Mouse (Mus musculus) cerebellum, adult 9-11 months (tissue): ENCODE results near the gene 1700042G07Rik.

Experiments used
- DNase-seq: peaks from one replicate; pipeline ENCODE4 v3.0.0; 2022

Gene 1700042G07Rik

GRCm38 (mm10) chr4:116173072-116173471, at the start of gene 1700042G07Rik, which contains the start of gene Gm49337:
Gene 1700042G07Rik (plus strand): TSS chr4:116173372.
Gene Gm49337 (plus strand): TSS chr4:116173384.
- peak; percentile 60 for DNase-seq

DNA sequence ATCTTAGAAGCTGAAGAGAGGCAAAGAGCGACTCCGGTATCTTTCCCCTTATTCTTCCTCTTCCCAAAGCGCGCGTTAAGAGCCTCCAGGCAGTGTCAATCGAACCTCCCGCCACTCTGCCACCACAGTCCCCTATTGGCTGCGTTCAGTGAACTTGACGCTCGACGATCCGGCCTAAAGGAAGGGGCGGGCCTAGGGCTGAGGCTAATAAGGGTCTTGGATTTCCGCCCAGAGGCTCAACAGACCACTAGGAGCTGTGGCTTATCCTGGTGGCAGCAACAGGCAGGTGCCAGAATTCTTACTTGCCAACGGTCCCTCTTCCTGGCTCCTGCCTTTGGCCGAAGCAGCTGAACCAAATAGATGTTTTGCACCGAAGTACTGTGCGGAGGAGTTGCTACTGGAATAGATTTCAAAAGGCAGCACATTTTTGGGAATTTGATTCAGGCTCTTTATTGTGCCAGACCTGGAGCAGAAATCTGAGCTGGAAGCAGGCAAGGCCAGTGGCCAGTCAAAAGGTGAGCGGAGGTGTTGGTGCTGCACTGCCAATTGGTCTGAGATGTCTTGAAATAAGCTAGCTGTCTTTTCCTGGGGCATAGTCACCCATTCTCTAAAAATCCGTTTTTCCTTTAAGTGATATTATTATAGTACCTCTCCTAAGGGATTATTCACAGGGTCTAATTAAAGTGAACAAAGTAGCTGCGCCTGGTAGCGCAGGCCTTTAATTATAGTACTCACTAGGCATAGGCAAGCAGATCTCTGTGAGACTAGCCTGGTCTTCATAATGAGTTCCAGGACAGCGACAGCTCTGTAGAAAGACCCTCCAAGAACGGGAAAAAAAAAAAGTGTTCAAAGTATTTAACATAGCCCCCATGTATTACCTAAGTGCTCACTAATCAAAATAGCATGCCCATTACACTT, 49.3 kb upstream of the 1700042G07Rik start, which contains the start of the genes Rad54l and Pomgnt1:
Gene Rad54l, minus strand, starts transcription at position 89 of the 918 bp plus-strand sequence.
Gene Pomgnt1, plus strand, starts transcription at position 239 of the 918 bp plus-strand sequence.
- DNase-seq = peak; percentile 82

GRCm38 (mm10) chr4:116125803-116126386, 47.3 kb upstream of the 1700042G07Rik start:
- no peak for DNase-seq

DNA sequence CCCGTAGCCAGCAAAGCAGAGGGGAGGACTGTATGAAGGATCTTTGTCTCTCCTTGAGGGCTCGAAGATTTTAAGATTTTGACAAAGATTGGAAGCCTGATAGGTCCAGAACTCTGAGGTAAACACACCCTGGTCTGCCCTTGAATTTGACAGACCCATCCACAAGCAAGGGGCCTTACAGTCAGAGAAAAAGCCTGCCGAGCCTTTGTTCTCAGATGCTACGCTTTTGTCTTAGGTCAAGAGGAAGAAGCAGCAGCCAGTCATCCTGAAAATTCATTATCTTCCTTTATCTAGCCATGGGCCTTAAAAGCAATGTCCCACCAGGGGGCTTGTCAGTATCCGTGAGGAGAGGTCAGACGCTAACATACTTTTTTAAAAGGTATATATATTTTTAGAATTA, 45.2 kb upstream of the 1700042G07Rik start:
- no peak for DNase-seq

GRCm38 (mm10) chr4:116133126-116133525, 40.0 kb upstream of the 1700042G07Rik start:
- DNase-seq = no peak

DNA sequence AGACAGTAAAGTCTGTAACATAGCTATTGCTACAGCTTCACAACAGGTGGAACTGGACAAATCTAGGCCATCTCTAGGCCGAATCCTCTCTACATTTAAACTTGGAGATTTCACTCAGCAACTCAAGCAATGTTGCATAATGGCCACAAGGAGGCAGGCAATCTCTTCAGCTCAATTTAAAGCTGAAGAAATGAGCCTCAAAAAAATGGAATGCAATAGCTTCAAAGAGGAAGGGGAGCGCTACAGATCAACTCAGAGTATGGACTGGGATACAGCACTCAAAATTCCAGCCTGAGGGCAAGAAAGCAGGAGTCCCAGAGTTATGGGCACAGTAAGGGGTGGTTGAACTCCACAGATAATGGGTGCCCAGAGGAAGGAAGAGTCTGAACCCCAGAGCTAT, 38.2 kb upstream of the 1700042G07Rik start:
- peak; percentile 35 for DNase-seq

DNA sequence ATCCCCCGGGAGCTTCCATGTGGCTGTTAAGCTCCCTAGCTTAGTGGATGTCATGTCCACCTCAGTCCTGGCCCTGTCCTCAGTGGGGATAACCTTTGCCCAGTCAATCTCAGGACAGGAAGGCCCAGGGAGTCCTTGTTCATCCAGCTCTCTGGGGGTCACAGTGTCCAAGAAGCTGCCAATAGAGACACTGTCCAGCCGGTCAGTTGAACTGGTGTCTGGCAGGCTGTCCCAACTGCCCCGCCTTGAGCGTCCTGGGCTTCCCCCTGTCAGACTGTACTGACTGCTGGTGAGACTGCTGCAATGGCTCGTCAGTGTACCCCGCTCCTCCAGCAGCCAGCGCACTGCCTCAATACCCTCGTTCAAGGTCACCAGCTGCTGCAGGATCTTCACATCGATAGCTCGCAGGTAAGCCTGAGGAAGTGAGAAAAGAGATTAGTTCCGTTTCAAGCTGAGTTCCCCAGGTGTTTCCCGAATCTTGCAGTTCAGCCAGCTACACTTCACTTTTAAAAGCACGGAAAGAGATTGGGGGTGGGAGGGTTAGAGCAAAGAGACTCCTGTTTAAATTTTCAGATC, 35.7 kb upstream of the 1700042G07Rik start:
- DNase-seq = peak; percentile 37

DNA sequence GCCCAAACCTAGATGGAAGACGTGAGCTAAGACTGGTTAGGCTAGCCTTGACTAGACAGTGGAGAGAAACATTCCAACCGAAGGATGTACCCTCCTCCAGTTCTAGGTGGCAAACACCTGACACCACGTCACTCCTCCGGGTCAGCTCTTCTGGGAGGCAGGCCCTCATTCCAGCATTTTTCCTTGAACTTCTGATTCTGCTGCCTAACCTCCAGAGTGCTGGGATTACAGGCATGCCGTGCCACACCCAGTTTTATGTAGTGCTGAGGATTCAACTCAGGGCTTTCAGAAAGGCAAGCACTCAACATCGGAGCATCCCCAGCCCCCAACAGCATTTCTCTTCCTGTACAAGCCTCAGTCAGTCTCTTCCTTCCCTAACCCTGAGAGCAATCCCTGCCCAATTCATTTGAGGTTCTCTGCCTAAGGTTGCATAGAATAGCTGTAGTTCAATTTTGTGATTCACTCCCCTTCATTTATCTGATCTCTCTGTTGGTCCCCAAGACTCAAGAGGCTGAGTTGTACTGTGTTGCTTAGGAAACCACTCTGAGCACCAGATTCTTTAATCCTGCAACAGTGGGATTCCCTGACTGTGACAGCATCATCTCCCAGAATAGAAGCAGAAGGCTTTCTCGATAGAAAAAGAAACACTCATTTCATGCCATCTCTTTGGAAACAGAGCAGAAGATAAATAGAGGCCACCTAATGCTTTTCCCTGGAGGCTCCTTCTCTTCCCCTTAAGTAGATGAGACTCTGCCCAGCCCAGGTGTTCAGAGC, 32.2 kb upstream of the 1700042G07Rik start:
- no peak for DNase-seq

DNA sequence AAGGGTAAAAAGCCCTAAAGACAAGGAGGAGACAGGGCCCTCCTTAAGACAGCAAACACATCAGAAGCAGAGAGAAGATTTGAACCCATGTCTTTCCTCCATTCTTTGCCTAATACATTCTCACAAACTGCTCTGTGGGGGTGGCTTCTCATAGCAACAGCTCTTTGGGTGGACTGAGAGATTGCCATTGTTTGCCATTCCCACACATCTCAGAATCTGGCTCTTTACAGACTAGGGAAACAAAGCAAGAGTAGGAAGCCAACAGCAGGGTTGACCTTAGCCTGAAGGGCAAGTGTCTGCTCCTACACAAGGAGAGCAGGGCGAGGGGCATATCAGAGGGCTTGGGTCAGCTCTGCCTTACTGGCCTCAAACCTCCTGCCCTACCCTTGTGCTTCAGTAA, 31.4 kb upstream of the 1700042G07Rik start:
- no peak for DNase-seq

DNA sequence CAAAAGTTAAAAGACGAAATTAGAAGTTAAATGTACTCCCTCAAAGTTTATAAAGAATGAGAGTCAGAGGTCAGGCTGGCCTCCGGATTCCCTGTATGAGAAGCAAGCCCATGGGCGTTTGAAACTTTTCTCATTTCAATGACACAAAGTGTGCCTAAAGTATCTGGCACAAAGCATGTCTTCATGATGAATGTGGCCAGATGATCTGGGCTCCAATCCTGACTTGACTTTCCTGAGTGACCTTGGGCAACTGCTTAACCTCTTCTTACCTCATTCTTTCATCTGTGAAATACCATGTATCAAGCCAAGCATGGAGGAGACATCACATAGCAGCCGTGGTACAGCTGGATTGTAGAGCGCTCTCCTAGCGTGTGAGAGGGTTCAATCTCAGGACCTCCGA, 30.9 kb upstream of the 1700042G07Rik start:
- peak; percentile 52 for DNase-seq

- DNase-seq = peak; percentile 99
These were observed 29.8 kb upstream of the 1700042G07Rik start for GRCm38 (mm10) chr4:116143317-116143811.

DNA sequence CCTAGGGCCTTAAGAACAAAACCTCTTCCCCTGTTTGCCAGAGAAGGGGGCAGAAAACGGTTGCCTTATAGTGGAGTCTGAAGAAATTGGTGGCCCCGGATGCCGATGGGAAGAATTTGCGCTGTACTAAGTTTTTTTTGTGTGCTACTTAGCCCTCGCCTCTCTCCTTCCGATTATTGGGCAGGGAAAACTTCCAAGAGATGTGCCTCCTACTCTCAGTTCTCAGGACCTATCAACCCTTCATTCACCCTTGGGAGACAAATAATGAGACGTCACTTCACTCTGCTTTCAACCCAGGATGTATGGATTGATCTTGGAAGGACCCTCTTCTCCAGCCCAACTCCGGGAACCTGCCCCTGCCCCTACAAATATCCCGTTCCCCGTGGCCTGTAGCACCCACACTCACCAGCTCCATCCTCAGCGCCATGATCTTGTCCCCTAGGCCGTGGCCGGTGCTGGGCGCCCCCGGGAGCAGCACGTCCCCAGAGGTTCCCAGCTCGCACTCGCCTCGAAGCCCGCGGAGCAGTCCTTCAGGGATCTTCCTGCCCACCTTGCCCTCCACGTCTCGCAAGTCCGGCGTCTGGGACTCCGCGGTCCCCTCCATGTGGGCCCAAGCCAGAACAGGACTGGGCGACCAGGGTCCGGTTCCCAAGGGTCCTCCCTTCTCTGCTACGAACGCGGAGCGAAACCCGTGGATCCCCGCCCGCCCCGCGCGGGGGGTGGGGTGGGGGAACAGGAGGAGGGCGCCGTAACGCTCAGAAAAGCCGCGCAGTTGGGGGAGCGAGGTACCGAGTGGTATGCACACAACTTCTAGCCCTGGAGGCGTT, 29.1 kb upstream of the 1700042G07Rik start:
- peak; percentile 87 for DNase-seq

DNA sequence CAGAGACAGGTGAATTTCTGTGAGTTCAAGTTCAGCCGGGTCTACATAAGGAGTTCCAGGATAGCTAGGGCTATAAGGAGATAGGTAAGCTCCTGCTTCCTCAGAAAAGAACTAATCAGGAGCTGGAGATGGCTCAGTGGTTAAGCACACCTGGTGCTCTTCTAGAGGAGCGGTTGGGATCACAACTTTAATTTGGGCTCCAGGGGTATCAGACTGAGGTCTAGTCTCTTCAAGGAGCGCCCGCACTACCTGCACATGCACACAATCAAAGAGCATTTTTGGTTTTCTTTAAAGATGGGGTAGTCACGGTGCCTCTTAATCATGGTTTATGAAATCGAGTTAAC, 23.4 kb upstream of the 1700042G07Rik start:
- DNase-seq = no peak

DNA sequence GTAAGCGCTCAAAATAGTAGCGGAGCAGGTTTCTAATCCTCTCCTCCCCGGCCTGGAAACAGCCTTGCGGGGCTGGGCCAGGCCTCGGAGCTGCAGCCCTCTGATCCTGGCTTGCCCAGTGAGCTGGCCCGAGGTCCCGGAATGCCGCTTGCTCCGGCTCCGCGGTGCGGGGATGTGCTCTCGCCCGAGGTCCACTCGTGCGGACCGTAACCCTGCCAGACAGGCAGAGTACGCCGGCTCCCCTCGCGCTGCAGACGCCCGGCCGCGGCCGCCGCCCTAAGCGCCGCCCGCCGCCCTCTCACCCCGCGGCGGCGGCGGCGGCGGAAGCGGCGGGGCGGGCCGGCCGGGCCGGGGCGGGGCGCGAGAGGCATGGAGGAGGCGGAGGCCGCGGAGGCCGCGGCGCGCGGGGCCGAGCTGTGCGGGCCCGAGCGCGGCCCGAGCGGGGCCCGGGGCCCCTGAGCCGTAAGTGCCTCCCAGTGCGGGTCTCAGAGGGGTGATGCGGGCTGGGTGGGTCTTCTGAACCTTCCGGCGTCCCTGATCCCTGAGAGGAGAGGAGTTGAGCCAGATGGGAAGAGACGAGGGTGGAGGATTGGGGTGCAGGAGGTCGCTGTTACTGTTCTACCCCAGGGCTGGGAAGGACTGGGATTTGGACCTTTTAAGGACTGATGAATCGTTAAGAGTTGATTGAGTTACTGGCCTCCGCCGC, 22.9 kb upstream of the 1700042G07Rik start:
- DNase-seq = peak; percentile 70

DNA sequence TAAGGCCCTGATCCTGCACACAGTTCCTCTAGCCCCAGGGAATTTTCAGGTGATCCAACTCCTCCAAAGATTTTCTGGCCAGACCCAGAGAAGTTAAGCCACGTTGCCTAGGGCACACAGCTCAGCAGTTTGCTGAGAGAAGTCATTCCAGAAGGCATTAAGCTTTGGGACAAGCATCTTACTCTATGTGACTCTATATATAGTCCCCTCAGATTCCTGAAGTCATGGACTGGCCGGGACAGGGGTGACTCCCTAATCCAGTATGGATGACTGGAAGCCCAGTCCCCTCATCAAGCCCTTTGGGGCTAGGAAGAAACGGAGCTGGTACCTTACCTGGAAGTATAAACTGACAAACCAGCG, 22.3 kb upstream of the 1700042G07Rik start:
- no peak for DNase-seq

- no peak for DNase-seq
These were observed 21.9 kb upstream of the 1700042G07Rik start, which contains the start of gene Lurap1 for GRCm38 (mm10) chr4:116151238-116151637. Gene Lurap1 (minus strand): TSS chr4:116151338.

DNA sequence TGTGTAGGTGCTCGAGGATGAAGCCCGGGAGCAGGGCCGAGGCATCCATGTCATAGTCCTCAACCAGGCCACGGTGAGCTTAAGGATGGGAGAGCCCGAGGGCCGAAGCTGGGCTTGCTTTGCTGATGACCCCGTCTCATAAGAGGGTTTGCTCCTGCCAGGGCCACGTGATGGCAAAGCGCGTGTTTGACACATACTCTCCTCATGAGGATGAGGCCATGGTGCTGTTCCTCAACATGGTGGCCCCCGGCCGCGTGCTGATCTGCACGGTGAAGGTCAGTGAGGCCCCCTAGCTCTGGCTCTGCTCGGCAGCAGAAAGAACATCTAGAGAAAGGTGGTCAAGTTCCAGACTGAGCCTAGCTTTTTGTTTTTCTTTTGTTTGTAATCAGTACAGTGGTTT, 20.5 kb upstream of the 1700042G07Rik start:
- DNase-seq = no peak

DNA sequence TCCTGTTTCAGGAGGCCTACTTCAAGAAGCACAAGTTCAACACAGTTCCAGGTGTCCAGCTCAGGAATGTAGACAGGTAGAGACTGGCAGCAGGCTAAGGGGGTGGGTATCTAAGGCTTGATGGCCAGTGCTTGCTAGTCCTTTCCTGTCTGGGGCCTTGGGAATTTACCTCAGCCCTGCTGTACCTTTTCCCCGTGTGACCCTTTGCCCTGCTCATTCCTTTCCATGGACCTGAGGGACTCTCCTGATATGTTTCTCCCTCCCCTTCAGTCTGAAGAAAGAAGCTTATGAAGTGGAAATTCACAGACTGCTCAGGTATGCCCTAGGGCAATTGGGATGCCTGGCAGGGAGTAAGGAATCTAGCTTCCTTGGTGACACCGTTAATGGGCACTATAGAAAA, 15.3 kb upstream of the 1700042G07Rik start:
- DNase-seq = no peak

GRCm38 (mm10) chr4:116159912-116160311, 13.3 kb upstream of the 1700042G07Rik start:
- DNase-seq = no peak

DNA sequence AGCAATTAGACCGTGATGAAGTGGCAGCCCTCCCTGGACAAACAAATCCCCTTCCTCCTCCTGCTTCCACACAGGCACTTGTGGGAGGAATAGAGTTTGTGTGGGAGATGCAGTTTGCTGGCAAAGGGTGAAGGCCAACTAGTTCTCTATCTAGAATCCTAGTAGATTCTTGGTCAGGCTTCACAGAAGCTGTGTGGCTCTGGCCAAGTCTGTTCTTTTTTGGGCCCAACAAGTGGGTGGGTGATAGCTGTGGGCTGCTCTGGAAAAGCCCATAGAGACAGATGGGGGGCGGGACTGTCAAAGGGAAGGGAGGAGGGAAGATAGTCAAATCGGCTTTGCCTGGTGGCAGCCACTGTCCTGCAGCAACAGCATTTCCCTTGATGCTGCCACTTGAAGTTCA, 12.4 kb upstream of the 1700042G07Rik start:
- no peak for DNase-seq

GRCm38 (mm10) chr4:116162142-116162541, 11.0 kb upstream of the 1700042G07Rik start:
- DNase-seq = no peak
